Mouse (Mus musculus) thymus, adult 2 months (tissue): ENCODE measurements at regions not wholly inside any gene's neighbourhood (a gene's known extent, or its start where the extent isn't known, plus 50 kb on each side); places are given as distances from the start of the nearest gene placed in this dataset.

ENCODE experiments used
- CTCF ChIP-seq: fragments of 200-500 bp; IDR thresholded peaks from 2 replicates; pipeline ENCODE4 v1.5.1; 2012; ENCODE audit warnings: mild to moderate bottlenecking, control low read depth, low read length, moderate library complexity, borderline replicate concordance; ENCODE audit not compliant: control insufficient read depth, poor library complexity, insufficient read depth; ENCODE audit errors: extremely low read depth
- POLR2A ChIP-seq: fragments of 200-500 bp; IDR thresholded peaks from 2 replicates; pipeline ENCODE4 v1.6.1; 2012; ENCODE audit warnings: mild to moderate bottlenecking, low read length, control low read depth, moderate library complexity; ENCODE audit not compliant: control insufficient read depth, poor library complexity, insufficient read depth; ENCODE audit errors: extremely low read depth

DNA sequence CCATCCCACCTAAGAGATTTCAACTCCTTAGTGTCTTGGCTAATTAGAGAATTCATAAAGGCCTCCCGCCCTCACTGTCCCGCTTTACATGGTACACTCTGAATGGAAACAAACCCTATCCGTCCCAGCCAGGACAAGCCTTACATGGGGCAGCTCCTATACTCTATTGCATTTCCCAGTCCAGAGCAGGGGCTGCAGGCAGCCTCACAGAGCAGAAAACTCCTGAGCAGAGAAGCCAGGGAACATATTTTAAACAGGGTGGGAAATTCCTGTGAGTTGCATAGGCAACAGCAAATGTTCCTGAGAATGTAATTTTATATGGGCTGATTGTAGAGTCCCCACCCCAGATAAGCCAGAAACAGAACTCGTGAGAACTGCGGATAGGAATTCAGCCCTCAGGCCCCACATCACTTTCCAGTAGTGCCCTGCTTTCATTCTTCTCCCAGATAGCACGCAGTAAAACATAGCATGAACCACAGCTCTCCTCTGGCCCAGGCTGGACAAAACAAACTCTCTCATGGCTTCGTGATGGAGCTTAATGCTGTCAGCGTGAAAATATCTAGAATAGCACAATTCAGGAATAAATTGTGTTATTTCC is 337.4 kb upstream of the Npvf start:
- TF ChIP-seq CTCF (no peak), POLR2A (no peak)
